Mouse (Mus musculus): ENCODE data around the gene Vmn1r86. TPM values are rescaled to one million over a fixed set of nuclear protein-coding genes. Genes with fewer than 3 reads are reported as not detected.

Vmn1r86 gene
- polyA plus RNA-seq, 1 experiment: not detected

- Histone ChIP-seq H3K4me2 (ENCODE audit: low read depth) (no peak overlapping the region), H3K27me3 (ENCODE audit: control insufficient read depth, insufficient read depth, insufficient read length) (no peaks in the 10 kb centered on the region), H3K36me3 (ENCODE audit: control insufficient read depth, insufficient read depth) (no peaks in the 10 kb centered on the region), H3K4me3 (no peak overlapping the region), H3ac (ENCODE audit: control insufficient read depth, insufficient read length) (no peak overlapping the region), H3K79me2 (ENCODE audit: control insufficient read depth, insufficient read depth) (no peaks in the 10 kb centered on the region)
- TF ChIP-seq CEBPB (IDR thresholded peaks at IDR 0.05; ENCODE audit: insufficient read depth, poor library complexity, severe bottlenecking) (no peak), USF1 (IDR thresholded peaks at IDR 0.05; ENCODE audit: low read depth) (no peak), POLR2AphosphoS2 (IDR thresholded peaks at IDR 0.05; ENCODE audit: insufficient read length, low read depth) (no peak), MYOD1 (IDR thresholded peaks at IDR 0.05; ENCODE audit: control insufficient read depth in 1 of 3, insufficient read length in 2 of 3, low read depth in 2 of 3) (no peak), TCF12 (IDR thresholded peaks at IDR 0.05; ENCODE audit: insufficient read depth, poor library complexity, severe bottlenecking) (no peak), TCF3 (IDR thresholded peaks at IDR 0.05; ENCODE audit: insufficient read length, low read depth) (no peak), POLR2A (IDR thresholded peaks at IDR 0.05; ENCODE audit: insufficient read length, low read depth) (no peak), MYOG (IDR thresholded peaks at IDR 0.05; ENCODE audit: control insufficient read depth in 1 of 3, insufficient read depth in 1 of 3, insufficient read length in 2 of 3, low read depth in 2 of 3) (no peak), MAX (IDR thresholded peaks at IDR 0.05; ENCODE audit: low read depth) (no peak), REST (IDR thresholded peaks at IDR 0.05; ENCODE audit: insufficient read depth, insufficient read length) (no peak), SRF (IDR thresholded peaks at IDR 0.05; ENCODE audit: control insufficient read depth, insufficient read length, low read depth) (no peak)
These were observed 66.7 kb downstream of the Vmn1r86 start for GRCm38 (mm10) chr7:13053001-13053400.

Other genes starting within 250 kb of the Vmn1r86 start
- gene Zfp128, start 238.7 kb downstream of the Vmn1r86 start, polyA plus RNA-seq (2012; fragmentation: generic; extraction: Trizol): 1.2 TPM
- 3.1 TPM for gene Zscan22, start 222.1 kb downstream of the Vmn1r86 start, polyA plus RNA-seq (2012; fragmentation: generic; extraction: Trizol)
- 2,432 TPM for gene Rps5, start 197.6 kb downstream of the Vmn1r86 start, polyA plus RNA-seq (2012; fragmentation: generic; extraction: Trizol)
- gene Rnf225, start 192.5 kb downstream of the Vmn1r86 start, polyA plus RNA-seq (2012; fragmentation: generic; extraction: Trizol): 0.91 TPM
- 1.9 TPM for gene Zfp324, start 154.1 kb downstream of the Vmn1r86 start, polyA plus RNA-seq (2012; fragmentation: generic; extraction: Trizol)
- gene Zfp446, start 142.1 kb downstream of the Vmn1r86 start, polyA plus RNA-seq (2012; fragmentation: generic; extraction: Trizol): 1.7 TPM
- not detected for gene Slc27a5, start 121.7 kb downstream of the Vmn1r86 start, polyA plus RNA-seq (2012; fragmentation: generic; extraction: Trizol)
- gene Trim28, start 120.8 kb downstream of the Vmn1r86 start, polyA plus RNA-seq (2012; fragmentation: generic; extraction: Trizol): 252 TPM
- gene Zbtb45, start 109.9 kb downstream of the Vmn1r86 start, polyA plus RNA-seq (2012; fragmentation: generic; extraction: Trizol): 8.2 TPM
- 189 TPM for gene Chmp2a, start 85.1 kb downstream of the Vmn1r86 start, polyA plus RNA-seq (2012; fragmentation: generic; extraction: Trizol)
- gene Ube2m, start 81.6 kb downstream of the Vmn1r86 start, polyA plus RNA-seq (2012; fragmentation: generic; extraction: Trizol): 227 TPM
- gene Mzf1, start 65.2 kb downstream of the Vmn1r86 start, polyA plus RNA-seq (2012; fragmentation: generic; extraction: Trizol): 0.37 TPM
- not detected for gene Vmn1r85, start 24.7 kb downstream of the Vmn1r86 start, polyA plus RNA-seq (2012; fragmentation: generic; extraction: Trizol)
- not detected for gene Vmn1r87, start 20.2 kb upstream of the Vmn1r86 start, polyA plus RNA-seq (2012; fragmentation: generic; extraction: Trizol)
- gene Vmn1r88, start 39.7 kb upstream of the Vmn1r86 start, polyA plus RNA-seq (2012; fragmentation: generic; extraction: Trizol): not detected
- not detected for gene Vmn1r89, start 93.1 kb upstream of the Vmn1r86 start, polyA plus RNA-seq (2012; fragmentation: generic; extraction: Trizol)
- 17.5 TPM for gene Lig1, start 157.4 kb upstream of the Vmn1r86 start, polyA plus RNA-seq (2012; fragmentation: generic; extraction: Trizol)
- gene Zswim9, start 158.8 kb upstream of the Vmn1r86 start, polyA plus RNA-seq (2012; fragmentation: generic; extraction: Trizol): 3.2 TPM
- gene Pla2g4c, start 204.7 kb upstream of the Vmn1r86 start, polyA plus RNA-seq (2012; fragmentation: generic; extraction: Trizol): 0.01 TPM

Measured in myocyte (in vitro differentiated cells).